Mouse (Mus musculus) c-Kit-positive CD71-positive TER-119-positive erythroid progenitor cells, embryonic 14.5 days (primary cell): ENCODE measurements around the gene Trim15.
A peak's percentile ranks its signal among the peaks of the same experiment; 100 is the strongest.
"Not testable (repeated sequence)": the region's sequence is repeated elsewhere in the genome, so short reads cannot be mapped to it uniquely, and the experiment has no call there.

ENCODE experiments used
- DNase-seq: peaks from one replicate; pipeline ENCODE4 v3.0.0-alpha.2; 2013; ENCODE audit warnings: low spot score

Gene Trim15

DNA sequence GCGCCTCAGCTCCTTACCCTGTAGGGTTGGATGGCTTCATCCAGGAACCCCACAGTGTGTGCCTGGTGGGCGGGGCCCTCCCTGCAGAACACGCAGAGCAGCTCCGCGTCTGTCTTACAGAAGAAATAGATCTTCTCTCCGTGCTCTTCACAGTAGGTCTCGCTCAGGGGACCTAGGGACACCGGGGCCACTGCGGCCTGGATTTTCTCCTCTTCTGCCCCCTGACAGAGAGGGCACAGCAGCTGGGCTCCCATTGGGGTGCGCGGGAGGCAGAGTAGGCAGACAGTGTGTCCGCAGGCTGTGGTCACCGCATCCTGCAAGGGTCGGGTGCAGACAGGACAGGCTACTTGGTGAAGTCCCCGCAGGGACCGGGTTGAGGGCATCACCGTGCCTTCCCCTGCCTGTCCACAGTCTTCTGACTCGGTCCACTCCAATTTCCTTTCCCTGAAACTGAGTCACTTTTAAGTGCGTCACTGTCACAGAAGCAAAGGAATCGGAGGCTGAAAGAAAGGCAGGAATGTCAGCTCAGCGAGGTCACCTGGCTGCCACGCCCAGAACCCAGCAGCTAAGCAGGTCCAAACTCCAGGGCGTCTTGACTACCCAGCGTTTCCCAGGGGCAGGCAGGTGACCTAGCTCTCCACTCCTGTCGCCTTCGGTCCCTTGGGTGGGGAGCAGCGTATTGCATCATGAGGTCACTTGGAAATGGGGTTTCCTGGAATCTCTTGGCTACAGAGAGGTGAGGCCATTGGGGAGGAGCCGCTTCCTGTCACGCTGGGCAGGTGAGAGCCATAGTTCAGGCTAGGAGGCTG is at the start of gene Trim15:
TSS of gene Trim15 (minus strand) at position 492 of the 809 bp plus-strand sequence.
- peak; percentile 56 for DNase-seq

GRCm38 (mm10) chr17:36915076-36915475 is 48.1 kb upstream of the Trim15 start:
- DNase-seq, result peak; percentile 45

DNA sequence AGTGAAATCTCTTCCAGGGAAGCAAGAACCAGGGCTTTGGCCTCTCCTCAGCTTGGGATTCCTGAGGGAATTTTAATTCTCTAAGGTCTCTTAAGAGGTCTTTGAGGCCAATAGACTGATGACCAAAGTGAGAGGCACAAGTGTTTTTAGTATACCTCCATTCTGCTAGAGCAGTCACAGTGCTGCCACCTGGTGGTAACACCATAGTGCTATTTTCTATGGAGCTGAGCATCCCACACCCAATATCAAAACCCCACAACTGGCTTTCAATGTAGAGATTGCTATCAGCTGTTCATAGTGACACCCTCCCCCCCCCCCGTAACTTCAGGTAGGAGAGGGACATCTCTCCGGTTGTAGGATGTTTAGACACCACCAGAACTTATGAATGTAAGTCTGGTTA is 47.1 kb upstream of the Trim15 start:
- DNase-seq, result peak; percentile 70

DNA sequence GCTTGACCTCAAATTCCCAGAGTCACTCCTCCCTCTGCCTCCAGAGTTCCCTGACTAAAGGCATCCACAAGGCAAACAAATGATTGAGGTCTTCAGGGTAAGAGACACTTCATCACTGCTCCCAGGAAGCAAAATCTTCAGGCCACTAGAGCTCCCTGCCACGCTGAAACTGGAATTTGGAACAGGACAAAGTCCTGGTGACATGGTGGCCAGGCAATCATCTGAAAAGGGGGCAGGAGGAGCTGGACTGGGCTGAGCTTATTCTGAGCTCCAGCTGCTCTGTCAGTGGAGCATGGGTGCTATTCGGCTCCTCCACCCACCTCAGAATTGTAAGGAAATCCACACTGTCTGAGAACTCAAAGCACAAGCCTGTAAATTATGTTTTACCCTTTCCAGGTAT is 45.0 kb upstream of the Trim15 start:
- no peak for DNase-seq

DNA sequence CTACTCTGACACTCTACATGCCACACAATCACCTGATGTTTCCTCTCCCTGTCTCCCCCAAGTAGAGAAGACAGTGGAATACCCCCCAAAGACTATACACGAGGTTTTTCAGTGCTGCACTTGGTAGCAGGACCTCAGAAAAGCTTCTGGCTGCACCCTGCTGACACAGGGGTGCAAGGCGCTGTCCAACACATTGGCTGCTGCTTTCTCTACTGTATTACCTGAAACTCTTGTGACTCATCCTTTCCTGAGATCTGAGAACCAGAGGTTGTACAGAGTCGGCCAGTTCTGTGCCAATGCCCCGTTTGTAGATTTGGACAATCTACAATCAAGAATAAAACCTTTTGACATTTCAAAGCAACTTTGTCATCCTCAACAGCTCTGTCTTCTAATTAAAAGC is 42.8 kb upstream of the Trim15 start:
- no peak for DNase-seq

GRCm38 (mm10) chr17:36908235-36908634 is 41.2 kb upstream of the Trim15 start:
- no peak for DNase-seq

GRCm38 (mm10) chr17:36903651-36904050 is 36.6 kb upstream of the Trim15 start:
- DNase-seq, result no peak

DNA sequence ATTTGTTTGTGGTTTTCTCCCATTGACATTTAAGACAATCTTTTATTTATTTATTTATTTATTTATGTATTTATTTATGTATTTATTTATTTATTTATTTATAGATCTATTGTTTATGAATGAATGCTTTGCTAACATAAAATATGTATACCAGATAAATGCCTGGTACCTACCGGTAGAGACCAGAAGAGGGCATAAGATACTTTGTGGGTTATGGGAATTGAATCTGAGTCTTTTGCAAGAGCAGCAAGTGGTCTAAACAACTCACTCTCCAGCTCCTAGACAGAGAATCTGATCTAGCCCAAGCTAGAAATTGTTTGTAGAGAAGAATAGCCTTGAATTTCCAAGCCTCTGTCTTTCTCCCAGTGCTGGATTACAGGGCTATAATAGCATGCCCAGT is 33.7 kb upstream of the Trim15 start:
- DNase-seq, result no peak

- no peak for DNase-seq
These were observed 33.0 kb upstream of the Trim15 start for GRCm38 (mm10) chr17:36900001-36900400.

- no peak for DNase-seq
These were observed 32.4 kb upstream of the Trim15 start for GRCm38 (mm10) chr17:36899376-36899775.

DNA sequence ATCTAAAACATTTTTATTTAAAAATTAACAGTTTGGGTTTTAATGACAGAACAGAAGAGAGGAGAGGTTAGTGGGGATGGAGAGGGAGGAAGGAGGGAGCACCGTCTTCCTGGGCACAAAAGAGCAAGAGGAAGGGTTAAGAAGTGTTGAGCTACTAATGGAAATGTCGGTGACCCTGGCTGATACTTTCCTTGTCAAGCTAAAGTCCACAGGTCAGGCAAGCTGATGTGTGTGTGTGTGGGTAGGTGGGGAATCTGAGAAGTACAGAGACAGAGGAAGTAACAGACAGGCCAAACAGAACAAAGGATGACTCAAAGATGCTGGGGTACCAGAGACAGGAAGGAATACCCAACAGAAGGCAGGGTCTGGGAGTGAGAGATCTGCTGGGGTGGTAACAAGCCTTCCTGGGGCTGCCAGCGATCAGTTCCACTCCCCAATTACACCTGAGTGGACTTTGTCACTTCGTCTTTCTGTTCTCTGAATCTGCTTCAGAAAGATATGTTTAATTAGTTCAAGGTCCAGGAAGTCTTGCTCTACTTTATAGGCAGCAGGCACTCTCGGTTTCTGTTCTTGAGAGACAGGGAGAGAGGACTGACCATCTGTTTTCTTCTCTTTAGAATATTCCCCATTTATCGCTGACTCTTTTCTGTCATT is 30.7 kb upstream of the Trim15 start, which contains the start of gene Trim31:
TSS of gene Trim31 (plus strand) at position 567 of the 654 bp plus-strand sequence.
- no peak for DNase-seq

GRCm38 (mm10) chr17:36897065-36897464 is 30.1 kb upstream of the Trim15 start:
- DNase-seq, result no peak

DNA sequence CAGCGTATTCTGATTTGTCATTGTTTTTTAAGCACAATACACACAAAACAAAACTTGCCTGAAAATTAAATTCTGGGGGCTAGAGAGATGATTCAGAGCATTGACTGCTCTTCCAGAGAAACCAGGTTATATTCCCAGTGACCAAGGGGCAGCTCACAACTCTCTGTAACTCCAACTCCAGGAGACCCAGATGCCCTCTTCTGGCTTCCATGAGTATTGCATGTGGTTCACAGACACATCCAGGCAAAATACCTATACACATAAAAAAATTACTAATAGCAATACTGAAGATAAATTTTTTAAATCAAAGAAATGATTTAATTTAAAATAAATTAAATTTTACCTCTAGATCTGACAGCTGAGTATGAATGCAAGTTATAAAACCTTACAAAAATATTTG is 29.6 kb upstream of the Trim15 start:
- DNase-seq, result peak; percentile 51

- no peak for DNase-seq
These were observed 26.4 kb upstream of the Trim15 start for GRCm38 (mm10) chr17:36893387-36893786.

- DNase-seq, result no peak
These were observed 25.4 kb upstream of the Trim15 start for GRCm38 (mm10) chr17:36892362-36892761.

GRCm38 (mm10) chr17:36891496-36891895 is 24.5 kb upstream of the Trim15 start:
- DNase-seq, result not testable (repeated sequence)

DNA sequence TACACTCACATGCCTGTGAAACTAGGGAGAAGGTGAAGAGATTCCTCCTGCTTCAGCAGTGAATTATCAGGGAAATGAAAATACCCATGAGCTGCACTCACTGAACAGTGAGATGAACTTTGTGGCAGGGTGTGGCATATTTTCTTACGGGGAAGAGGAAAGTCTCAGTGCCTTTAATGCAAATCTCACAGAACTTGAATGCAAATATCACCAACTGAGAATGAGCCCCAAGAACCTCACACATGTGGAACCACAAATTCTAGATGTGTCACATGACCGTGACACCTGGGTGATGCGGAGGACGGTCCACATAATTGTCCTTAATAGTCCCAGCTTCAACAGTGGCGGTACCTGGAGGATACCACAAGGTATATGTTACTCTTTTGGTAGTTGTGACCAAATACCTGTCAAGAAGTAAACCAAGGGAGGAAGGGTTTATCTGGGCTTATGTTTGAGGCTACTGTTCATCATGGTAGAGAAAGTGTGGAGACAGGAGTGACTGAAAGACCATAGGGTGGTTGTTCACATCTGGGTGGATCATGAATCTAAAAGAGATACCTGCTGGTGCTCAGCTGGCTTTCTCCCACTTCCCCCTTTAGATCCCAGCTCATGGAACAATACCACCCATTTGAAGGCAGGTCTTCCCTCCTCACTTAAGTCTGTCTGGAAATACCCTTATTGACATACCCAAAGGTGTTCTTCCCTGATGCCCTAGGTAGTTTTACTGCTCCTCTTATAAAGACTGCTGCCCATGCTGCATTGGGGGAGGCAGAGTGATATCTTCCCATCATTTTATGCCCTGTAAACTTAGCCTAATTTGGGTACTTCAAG is 23.3 kb upstream of the Trim15 start, which contains the start of gene Trim40:
TSS of gene Trim40 (minus strand) at position 51 of the 831 bp plus-strand sequence.
- no peak for DNase-seq

DNA sequence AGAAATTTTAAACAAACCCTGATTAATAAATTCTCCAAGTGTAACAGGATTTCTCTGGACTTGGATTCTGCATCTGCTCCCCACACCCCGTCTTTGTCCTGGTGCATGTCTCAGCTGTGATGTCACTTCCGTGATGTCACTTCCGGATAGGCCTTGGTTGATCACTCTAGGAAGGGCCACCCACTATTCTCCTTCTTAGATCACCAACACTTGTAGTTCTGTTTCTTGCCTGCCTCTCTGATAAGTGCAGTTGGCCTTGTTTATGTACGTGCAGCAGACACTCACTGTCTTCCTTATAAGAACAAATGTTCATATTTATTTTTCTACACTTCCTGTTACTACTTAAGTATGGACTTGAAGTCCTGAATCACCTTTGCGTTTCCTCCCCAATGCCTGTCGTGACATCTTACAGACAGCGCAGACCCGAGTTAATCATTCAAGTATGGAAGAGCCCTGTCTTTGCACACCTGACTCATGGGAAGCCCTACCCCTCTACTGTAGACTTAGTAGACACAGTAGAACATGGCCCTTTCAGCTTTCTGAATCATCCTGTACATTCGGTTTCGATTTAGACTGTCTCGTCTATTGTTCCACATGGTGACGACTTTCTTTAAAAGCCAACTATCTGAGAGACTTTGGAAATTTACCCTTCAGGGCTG is 18.3 kb upstream of the Trim15 start:
- no peak for DNase-seq

- DNase-seq, result no peak
These were observed 16.3 kb upstream of the Trim15 start for GRCm38 (mm10) chr17:36883350-36883749.

DNA sequence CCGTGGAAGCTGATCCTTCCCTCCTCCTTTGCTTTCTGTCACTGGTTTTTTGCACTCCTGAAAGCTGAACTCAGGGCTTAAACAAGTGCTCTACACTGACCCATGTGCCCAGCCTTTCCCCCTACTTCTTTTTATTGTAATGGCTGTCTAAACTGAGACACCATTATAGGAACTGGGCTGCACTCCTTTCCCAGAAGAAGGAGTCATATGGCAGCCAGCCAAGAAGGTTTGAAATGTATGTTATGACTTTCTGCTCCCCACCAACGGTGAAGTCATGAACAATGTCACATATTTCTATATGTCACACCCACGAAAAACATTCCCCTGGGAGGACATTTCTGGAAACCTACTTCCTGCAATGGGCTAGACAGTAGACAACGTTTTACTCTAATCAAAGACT is 7.6 kb upstream of the Trim15 start:
- DNase-seq, result no peak

- no peak for DNase-seq
These were observed 3.2 kb upstream of the Trim15 start for GRCm38 (mm10) chr17:36869955-36870810.
